Mouse (Mus musculus) cortical plate, adult 2 months (tissue): ENCODE data around the gene Ildr2.

Experiments used
- CTCF ChIP-seq: fragments of 200-500 bp; IDR thresholded peaks from 2 replicates; pipeline ENCODE4 v1.5.1; 2011; ENCODE audit warnings: mild to moderate bottlenecking, control low read depth, low read length; ENCODE audit not compliant: insufficient read depth; ENCODE audit errors: extremely low read depth
- POLR2A ChIP-seq: fragments of 200-500 bp; IDR thresholded peaks from 2 replicates; pipeline ENCODE4 v1.6.1; 2011; ENCODE audit warnings: mild to moderate bottlenecking, low read length, control low read depth; ENCODE audit not compliant: insufficient read depth; ENCODE audit errors: extremely low read depth

DNA sequence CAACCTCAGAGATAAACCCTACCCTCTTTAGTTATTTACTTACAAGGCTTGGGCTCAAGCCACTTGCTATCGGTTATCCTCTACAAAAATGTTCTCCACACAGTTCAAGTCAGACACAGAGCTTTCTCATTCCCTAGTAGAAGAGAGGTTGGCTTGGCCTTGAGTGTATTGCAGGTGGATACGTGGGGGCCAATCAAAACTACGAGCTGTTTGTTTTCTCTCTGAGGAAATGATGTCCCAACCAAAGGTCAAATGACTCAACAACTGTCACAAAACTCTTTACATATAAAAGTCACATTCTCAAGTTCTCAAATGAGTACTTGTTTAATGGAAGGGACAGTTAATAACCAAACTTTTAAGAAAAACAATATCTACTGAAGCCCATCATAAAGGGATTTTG is 39.1 kb downstream of the Ildr2 start:
- TF ChIP-seq CTCF (no peak), POLR2A (no peak)
